Mouse (Mus musculus) liver, postnatal 0 days (tissue): ENCODE measurements around the gene Sox6.

Source experiments
- CTCF ChIP-seq: sonication (generic); IDR thresholded peaks from 2 replicates; pipeline ENCODE4 v1.5.1; 2016; ENCODE audit warnings: antibody characterized with exemption, low read depth
- EP300 ChIP-seq: IDR thresholded peaks from 2 replicates; pipeline ENCODE4 v1.6.1; 2016; ENCODE audit warnings: antibody characterized with exemption, low read depth, mild to moderate bottlenecking

- TF ChIP-seq CTCF (no peak), EP300 (no peak)
Measured at GRCm38 (mm10) chr7:115604883-115605282, 433.7 kb downstream of the Sox6 start.
